Mouse (Mus musculus) left cerebral cortex, postnatal 36 days (tissue): Measurements from ENCODE around the gene Galnt10. TPM values are rescaled to one million over a fixed set of nuclear protein-coding genes. Genes with fewer than 3 reads are reported as not detected.

Experiments used
- DNase-seq, 2 experiments: peaks; one replicate each; pipeline ENCODE4 v3.0.0; 2021 to 2022; ENCODE audit warnings: low spot score in 2 of 2, mixed read lengths in 1 of 2
- intact Hi-C: fragments of 180-260 bp; cut with DNase I; formaldehyde crosslinking; loops from one replicate; pipeline ENCODE4 v1.15.1; 2025
- total RNA-seq, 2 experiments: library from RNA; stranded (reverse); gene quantifications; 2 replicates each; pipeline ENCODE4 v1.2.3; 2021

Galnt10 gene
- total RNA-seq, 2 experiments from 2014 or later = 6.3 to 8.1 TPM

DNA sequence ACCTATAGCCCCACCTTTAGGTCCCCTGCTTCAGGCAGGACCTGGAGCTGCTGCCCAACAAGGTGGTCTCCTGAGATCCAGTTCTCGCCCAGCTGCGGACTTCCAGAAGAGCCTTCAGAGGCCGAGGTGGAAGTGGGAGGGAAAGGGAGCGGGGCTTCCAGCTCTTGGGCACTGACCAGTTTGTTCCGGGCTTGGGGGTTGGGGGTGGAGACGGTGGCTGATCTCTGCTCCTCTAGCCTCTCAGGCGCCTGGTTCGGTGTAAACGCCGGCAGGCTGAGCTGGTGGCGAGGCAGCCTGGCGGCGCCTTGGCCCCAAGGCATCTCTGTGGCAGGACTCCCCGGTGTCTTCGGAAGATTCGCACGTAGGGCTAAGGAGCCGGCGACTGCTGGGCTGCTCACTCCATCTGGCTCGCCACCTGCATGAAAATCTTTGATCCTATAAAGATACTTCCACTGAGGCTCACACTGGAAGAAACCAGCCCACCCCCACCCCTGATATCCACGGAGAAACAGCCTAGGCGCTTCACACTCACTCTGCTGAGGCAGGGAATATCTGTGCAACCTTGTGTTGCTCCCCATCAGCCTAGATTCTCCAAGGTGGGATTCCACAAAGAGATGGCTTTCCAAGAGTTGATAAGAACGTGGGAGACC lies 187.4 kb downstream of the Galnt10 start, which contains the start of gene Hand1:
TSS of gene Hand1 (minus strand) at position 267 of the 650 bp plus-strand sequence.
- DNase-seq = no peak
- intact Hi-C loops = no loop called here

DNA sequence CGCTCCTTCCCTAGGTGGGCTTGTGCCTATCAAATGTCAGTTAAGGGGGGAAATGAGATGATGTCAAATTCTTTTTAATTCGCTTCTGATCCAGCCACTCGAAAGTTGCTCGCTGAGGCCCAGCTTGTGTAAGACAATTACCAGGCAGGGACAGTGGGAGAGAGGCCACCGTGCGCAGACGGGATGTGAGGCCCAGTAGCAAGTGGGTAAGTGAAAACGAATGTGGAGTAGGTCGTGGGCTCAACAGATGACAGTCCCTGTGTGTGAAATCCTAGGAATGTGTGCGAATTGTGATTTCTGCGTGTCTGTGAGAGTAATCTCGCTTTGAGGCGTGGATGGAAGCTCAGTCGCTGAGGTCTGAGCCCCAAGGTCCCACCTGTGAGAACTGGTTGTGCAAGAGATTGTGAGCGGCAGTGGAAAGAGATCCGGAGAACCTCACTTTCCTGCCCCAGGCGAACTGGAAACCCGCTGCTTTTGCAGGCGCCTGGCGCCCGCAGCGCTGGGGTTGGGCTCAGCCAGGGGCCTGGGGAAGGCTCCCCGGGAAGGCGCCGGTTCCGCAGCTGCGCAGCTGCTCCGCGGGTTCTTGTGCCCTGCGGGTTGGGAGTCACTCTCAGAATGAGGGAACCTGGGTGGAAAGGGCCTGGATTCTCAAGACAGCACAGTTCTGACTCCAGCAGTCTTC lies 188.2 kb downstream of the Galnt10 start:
- intact Hi-C loops = no loop called here
- no peak for DNase-seq

DNA sequence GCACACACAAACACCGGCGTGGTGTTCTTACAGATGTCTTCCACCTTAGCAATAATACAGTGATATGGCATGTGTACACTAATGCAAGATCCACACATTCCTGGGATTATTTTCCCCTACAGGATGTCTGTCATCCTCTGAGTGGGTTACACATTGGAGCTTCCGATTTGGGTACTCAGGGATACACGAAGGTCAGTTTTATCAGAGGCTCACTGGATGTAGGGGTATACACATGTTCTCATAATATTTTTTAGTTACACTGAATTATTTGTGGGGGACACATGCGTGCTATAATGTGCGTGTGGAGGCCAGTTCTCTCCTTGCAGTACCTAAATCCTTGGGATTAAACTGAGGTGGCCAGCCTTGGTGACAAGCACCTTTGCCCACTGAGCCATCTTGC lies 188.8 kb downstream of the Galnt10 start:
- intact Hi-C loops = no loop called here
- DNase-seq = no peak

DNA sequence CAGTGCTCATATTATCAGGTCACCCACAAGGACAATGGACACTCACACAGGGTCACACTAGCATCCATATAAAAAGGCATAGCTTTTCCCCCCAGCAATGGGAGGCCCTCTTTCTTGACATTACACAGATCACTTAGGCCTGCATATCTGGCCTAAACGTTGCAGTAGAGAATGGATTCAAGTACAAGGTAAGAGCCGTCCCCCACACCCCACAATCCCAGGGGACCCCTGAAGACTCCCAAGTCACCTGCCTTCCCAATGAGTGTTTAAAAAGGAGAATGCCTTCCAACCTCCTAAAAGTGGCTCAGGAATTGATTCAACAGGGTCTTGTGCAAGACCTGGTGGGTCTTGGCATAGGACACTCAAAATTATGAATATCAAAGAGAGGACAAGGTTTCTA lies 190.1 kb downstream of the Galnt10 start:
- intact Hi-C loops = no loop called here
- no peak for DNase-seq

DNA sequence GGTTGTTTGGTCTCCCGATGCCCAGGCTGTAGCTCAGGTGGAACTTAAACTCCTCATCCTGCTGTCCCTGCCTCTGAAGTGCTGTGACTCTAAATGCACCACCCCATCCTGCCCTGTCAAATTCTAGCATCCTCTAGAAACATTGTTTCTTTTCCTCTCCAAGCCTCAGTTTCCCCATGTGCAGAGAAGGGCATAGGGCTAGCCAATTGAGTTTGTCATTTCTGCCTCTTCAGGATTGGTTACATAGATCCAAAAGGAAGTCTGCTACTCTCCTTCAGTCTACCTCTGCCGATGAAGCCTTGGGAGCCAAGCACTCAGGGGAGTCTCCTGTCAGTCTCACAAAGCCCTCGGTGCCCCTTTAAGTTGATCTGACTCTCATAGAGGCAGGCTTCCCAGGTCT lies 190.7 kb downstream of the Galnt10 start:
- intact Hi-C loops = no loop called here
- no peak for DNase-seq

DNA sequence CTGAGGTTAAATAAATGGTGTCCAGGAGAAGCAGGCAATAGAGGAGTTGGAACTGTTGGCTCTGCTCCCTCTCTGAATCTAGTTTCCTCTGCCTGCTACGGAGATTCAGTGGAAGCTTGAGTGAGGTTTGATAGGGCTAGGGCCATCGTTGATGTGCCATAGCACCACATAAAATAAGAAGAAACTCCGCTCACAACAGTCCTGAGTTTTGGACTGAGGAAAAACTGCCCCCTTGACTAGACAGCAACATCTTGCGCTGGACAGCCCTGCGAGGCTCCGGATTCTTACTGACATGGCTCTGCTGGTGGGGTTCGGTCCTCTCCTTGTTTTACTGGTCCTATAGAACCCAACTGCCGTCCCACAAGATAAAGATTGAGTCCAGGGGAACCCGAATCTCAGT lies 191.2 kb downstream of the Galnt10 start:
- intact Hi-C loops = no loop called here
- DNase-seq = no peak

Other genes with a start within 250 kb of the Galnt10 start
- 10 to 100 TPM; 26.9 to 34.7 TPM for gene Fam114a2, start 126.8 kb upstream of the Galnt10 start, total RNA-seq
- gene Mfap3, start 126.8 kb upstream of the Galnt10 start, total RNA-seq = 10 to 100 TPM; 20.9 to 26.4 TPM
- 10 to 100 TPM; 49.3 to 58.2 TPM for gene Sap30l, start 156.2 kb downstream of the Galnt10 start, total RNA-seq
- not detected for gene Hand1, start 187.4 kb downstream of the Galnt10 start, total RNA-seq